Mouse (Mus musculus): ENCODE data around the gene Ppp4r1. TPM values are rescaled to one million over a fixed set of nuclear protein-coding genes. Genes with fewer than 3 reads are reported as not detected.

Ppp4r1 gene
- polyA plus RNA-seq (2014; fragmentation: Nextera tagmentation; extraction: Ambion mirVana), result 63.5 and 65.1 TPM in 2 replicates

GRCm38 (mm10) chr17:65782551-65783141 is at the start of gene Ppp4r1:
Gene Ppp4r1 (plus strand): TSS chr17:65782573.
- under 1% methylated on average over 65 of the region's 81 CpGs for WGBS
- Histone ChIP-seq H3K4me2 (ENCODE audit: low read depth, low read length) (peak within 1 kb of the TSS; percentile 79), H3K9me3 (replicated peaks; ENCODE audit: control insufficient read depth, low read length) (no peaks in the 10 kb centered on the region), H3K9ac (replicated peaks; ENCODE audit: low read length) (peak within 1 kb of the TSS; percentile 99), H3K27me3 (ENCODE audit: control insufficient read depth, insufficient read depth, low read length) (no peaks in the 10 kb centered on the region), H3K4me3 (ENCODE audit: low read depth, low read length) (peak within 1 kb of the TSS; percentile 92), H3K36me3 (replicated peaks; ENCODE audit: control insufficient read depth, insufficient read depth, low read depth, low read length) (no peaks in the 10 kb centered on the region; the same call in 1 of the 2 replicates), H3K4me1 (ENCODE audit: control insufficient read depth, insufficient read depth, low read length) (no peaks in the 10 kb centered on the region; the same call in 1 of the 2 replicates), H3K27ac (replicated peaks; ENCODE audit: low read depth, low read length) (peak within 1 kb of the TSS; percentile 99)
- ATAC-seq (replicated peaks; ENCODE audit: insufficient number of reproducible peaks, low FRiP score, low TSS enrichment, low read depth), result peak; percentile 89
- DNase-seq (ENCODE audit: low spot score), result peak; percentile 83

- no peaks in the 10 kb centered on the region for H3K27me3 ChIP-seq (ENCODE audit: control insufficient read depth, insufficient read depth, low read length)
- no peak overlapping the region for H3K4me3 ChIP-seq (ENCODE audit: low read depth, low read length)
- H3K4me1 ChIP-seq (ENCODE audit: control insufficient read depth, insufficient read depth, low read length), result no peaks in the 10 kb centered on the region
- 78% methylated on average over 4 of the region's 4 CpGs for WGBS
- H3K27ac ChIP-seq (replicated peaks; ENCODE audit: low read depth, low read length), result no peak overlapping the region
- H3K36me3 ChIP-seq (replicated peaks; ENCODE audit: control insufficient read depth, insufficient read depth, low read depth, low read length), result no peaks in the 10 kb centered on the region
- no peaks in the 10 kb centered on the region for H3K9me3 ChIP-seq (replicated peaks; ENCODE audit: control insufficient read depth, low read length)
- no peak overlapping the region for H3K4me2 ChIP-seq (ENCODE audit: low read depth, low read length)
- ATAC-seq (replicated peaks; ENCODE audit: insufficient number of reproducible peaks, low FRiP score, low TSS enrichment, low read depth), result no peak
- H3K9ac ChIP-seq (replicated peaks; ENCODE audit: low read length), result no peak overlapping the region
- no peak for DNase-seq (ENCODE audit: low spot score)
Measured at GRCm38 (mm10) chr17:65732666-65733065, 49.7 kb upstream of the Ppp4r1 start.

- H3K4me2 ChIP-seq (ENCODE audit: low read depth, low read length), result no peak overlapping the region
- no peak overlapping the region for H3K9ac ChIP-seq (replicated peaks; ENCODE audit: low read length)
- DNase-seq (ENCODE audit: low spot score) (no peak), ATAC-seq (replicated peaks; ENCODE audit: insufficient number of reproducible peaks, low FRiP score, low TSS enrichment, low read depth) (no peak)
- H3K9me3 ChIP-seq (replicated peaks; ENCODE audit: control insufficient read depth, low read length), result no peaks in the 10 kb centered on the region
- 88% methylated on average over 2 of the region's 2 CpGs for WGBS
- no peak overlapping the region for H3K27ac ChIP-seq (replicated peaks; ENCODE audit: low read depth, low read length)
- H3K36me3 ChIP-seq (replicated peaks; ENCODE audit: control insufficient read depth, insufficient read depth, low read depth, low read length), result no peaks in the 10 kb centered on the region
- no peak overlapping the region for H3K4me3 ChIP-seq (ENCODE audit: low read depth, low read length)
- H3K4me1 ChIP-seq (ENCODE audit: control insufficient read depth, insufficient read depth, low read length), result no peaks in the 10 kb centered on the region
- no peaks in the 10 kb centered on the region for H3K27me3 ChIP-seq (ENCODE audit: control insufficient read depth, insufficient read depth, low read length)
Measured at GRCm38 (mm10) chr17:65735088-65735487, 47.3 kb upstream of the Ppp4r1 start.

- Histone ChIP-seq H3K27ac (replicated peaks; ENCODE audit: low read depth, low read length) (no peak overlapping the region), H3K4me1 (ENCODE audit: control insufficient read depth, insufficient read depth, low read length) (no peaks in the 10 kb centered on the region), H3K9ac (replicated peaks; ENCODE audit: low read length) (no peak overlapping the region), H3K27me3 (ENCODE audit: control insufficient read depth, insufficient read depth, low read length) (no peaks in the 10 kb centered on the region), H3K9me3 (replicated peaks; ENCODE audit: control insufficient read depth, low read length) (no peaks in the 10 kb centered on the region), H3K4me2 (ENCODE audit: low read depth, low read length) (no peak overlapping the region), H3K36me3 (replicated peaks; ENCODE audit: control insufficient read depth, insufficient read depth, low read depth, low read length) (no peaks in the 10 kb centered on the region), H3K4me3 (ENCODE audit: low read depth, low read length) (no peak overlapping the region)
- no peak for DNase-seq (ENCODE audit: low spot score)
- WGBS, result 83% methylated on average over 5 of the region's 5 CpGs
- no peak for ATAC-seq (replicated peaks; ENCODE audit: insufficient number of reproducible peaks, low FRiP score, low TSS enrichment, low read depth)
Measured at GRCm38 (mm10) chr17:65737175-65737574, 45.2 kb upstream of the Ppp4r1 start.

- Histone ChIP-seq H3K9me3 (replicated peaks; ENCODE audit: control insufficient read depth, low read length) (no peaks in the 10 kb centered on the region), H3K9ac (replicated peaks; ENCODE audit: low read length) (no peak overlapping the region), H3K4me2 (ENCODE audit: low read depth, low read length) (no peak overlapping the region), H3K4me1 (ENCODE audit: control insufficient read depth, insufficient read depth, low read length) (no peaks in the 10 kb centered on the region), H3K27ac (replicated peaks; ENCODE audit: low read depth, low read length) (no peak overlapping the region), H3K36me3 (replicated peaks; ENCODE audit: control insufficient read depth, insufficient read depth, low read depth, low read length) (no peaks in the 10 kb centered on the region), H3K4me3 (ENCODE audit: low read depth, low read length) (no peak overlapping the region), H3K27me3 (ENCODE audit: control insufficient read depth, insufficient read depth, low read length) (no peaks in the 10 kb centered on the region)
- WGBS, result 86% methylated on average over 6 of the region's 6 CpGs
- DNase-seq (ENCODE audit: low spot score) (no peak), ATAC-seq (replicated peaks; ENCODE audit: insufficient number of reproducible peaks, low FRiP score, low TSS enrichment, low read depth) (no peak)
Measured at GRCm38 (mm10) chr17:65737622-65738021, 44.8 kb upstream of the Ppp4r1 start.

GRCm38 (mm10) chr17:65739874-65740725 is 42.3 kb upstream of the Ppp4r1 start:
- no peak overlapping the region for H3K4me2 ChIP-seq (ENCODE audit: low read depth, low read length)
- H3K9ac ChIP-seq (replicated peaks; ENCODE audit: low read length), result no peak overlapping the region
- no peak for ATAC-seq (replicated peaks; ENCODE audit: insufficient number of reproducible peaks, low FRiP score, low TSS enrichment, low read depth)
- no peak overlapping the region for H3K27ac ChIP-seq (replicated peaks; ENCODE audit: low read depth, low read length)
- no peaks in the 10 kb centered on the region for H3K4me1 ChIP-seq (ENCODE audit: control insufficient read depth, insufficient read depth, low read length)
- no peak for DNase-seq (ENCODE audit: low spot score)
- no peak overlapping the region for H3K4me3 ChIP-seq (ENCODE audit: low read depth, low read length)
- no peaks in the 10 kb centered on the region for H3K36me3 ChIP-seq (replicated peaks; ENCODE audit: control insufficient read depth, insufficient read depth, low read depth, low read length)
- H3K27me3 ChIP-seq (ENCODE audit: control insufficient read depth, insufficient read depth, low read length), result no peaks in the 10 kb centered on the region
- H3K9me3 ChIP-seq (replicated peaks; ENCODE audit: control insufficient read depth, low read length), result no peaks in the 10 kb centered on the region
- 84% methylated on average over 15 of the region's 15 CpGs for WGBS

GRCm38 (mm10) chr17:65741565-65741964 is 40.8 kb upstream of the Ppp4r1 start:
- no peak overlapping the region for H3K27ac ChIP-seq (replicated peaks; ENCODE audit: low read depth, low read length)
- no peaks in the 10 kb centered on the region for H3K9me3 ChIP-seq (replicated peaks; ENCODE audit: control insufficient read depth, low read length)
- ATAC-seq (replicated peaks; ENCODE audit: insufficient number of reproducible peaks, low FRiP score, low TSS enrichment, low read depth), result no peak
- H3K36me3 ChIP-seq (replicated peaks; ENCODE audit: control insufficient read depth, insufficient read depth, low read depth, low read length), result no peaks in the 10 kb centered on the region
- H3K4me1 ChIP-seq (ENCODE audit: control insufficient read depth, insufficient read depth, low read length), result no peaks in the 10 kb centered on the region
- H3K4me3 ChIP-seq (ENCODE audit: low read depth, low read length), result no peak overlapping the region
- no peak overlapping the region for H3K9ac ChIP-seq (replicated peaks; ENCODE audit: low read length)
- H3K27me3 ChIP-seq (ENCODE audit: control insufficient read depth, insufficient read depth, low read length), result no peaks in the 10 kb centered on the region
- H3K4me2 ChIP-seq (ENCODE audit: low read depth, low read length), result no peak overlapping the region
- no peak for DNase-seq (ENCODE audit: low spot score)
- 83% methylated on average over 4 of the region's 4 CpGs for WGBS

All from embryonic facial prominence, embryonic 11.5 days (tissue).